Mouse (Mus musculus) megakaryocyte progenitor cell, adult 5-6 weeks (primary cell): ENCODE measurements around the gene Lcn2. TPM values are rescaled to one million over a fixed set of nuclear protein-coding genes. Genes with fewer than 3 reads are reported as not detected.

Source experiments
- ATAC-seq: replicated peaks from 2 replicates; pipeline ENCODE4 v1.8.0; 2016; ENCODE audit warnings: mild to moderate bottlenecking, moderate TSS enrichment, inconsistent platforms; ENCODE audit not compliant: poor library complexity
- total RNA-seq, 2 experiments: library from RNA; stranded (forward) in 1 of 2; stranded (reverse) in 1 of 2; fragments of 157-497, 149-512 nt in 1 of 2; fragments of 200-1000 nt in 1 of 2; gene quantifications; 2 replicates each; pipeline versions ENCODE4 v1.2.3 to v1.2.4; 2015 to 2017

Gene Lcn2
- 437 and 498 TPM in 2 replicates for total RNA-seq (2015)
- total RNA-seq (2017) = 53.7 and 107 TPM in 2 replicates

- ATAC-seq = peak; percentile 49
Observed at GRCm38 (mm10) chr2:32387706-32388490, at the start of gene Lcn2. Lcn2 (minus strand) TSS chr2:32388252.

- ATAC-seq = no peak
Observed at GRCm38 (mm10) chr2:32437612-32438166, 49.6 kb upstream of the Lcn2 start.

GRCm38 (mm10) chr2:32436686-32437372, 48.8 kb upstream of the Lcn2 start:
- ATAC-seq = no peak

GRCm38 (mm10) chr2:32430701-32431676, 42.9 kb upstream of the Lcn2 start:
- ATAC-seq = no peak

- ATAC-seq = peak; percentile 63
Observed at GRCm38 (mm10) chr2:32429215-32429891, 41.3 kb upstream of the Lcn2 start.

- peak; percentile 53 for ATAC-seq
Observed at GRCm38 (mm10) chr2:32428262-32428722, 40.2 kb upstream of the Lcn2 start.

GRCm38 (mm10) chr2:32427720-32428119, 39.7 kb upstream of the Lcn2 start:
- ATAC-seq = no peak

GRCm38 (mm10) chr2:32426141-32426540, 38.1 kb upstream of the Lcn2 start:
- ATAC-seq = no peak

GRCm38 (mm10) chr2:32425568-32425967, 37.5 kb upstream of the Lcn2 start:
- ATAC-seq = no peak

GRCm38 (mm10) chr2:32424796-32425195, 36.7 kb upstream of the Lcn2 start:
- ATAC-seq = no peak

GRCm38 (mm10) chr2:32423481-32424331, 35.7 kb upstream of the Lcn2 start:
- peak; percentile 89 for ATAC-seq

GRCm38 (mm10) chr2:32421851-32422251, 33.8 kb upstream of the Lcn2 start:
- no peak for ATAC-seq

GRCm38 (mm10) chr2:32420647-32421046, 32.6 kb upstream of the Lcn2 start:
- ATAC-seq = no peak

- no peak for ATAC-seq
Observed at GRCm38 (mm10) chr2:32420066-32420608, 32.1 kb upstream of the Lcn2 start.

- ATAC-seq = no peak
Observed at GRCm38 (mm10) chr2:32419359-32419758, 31.3 kb upstream of the Lcn2 start.

- ATAC-seq = no peak
Observed at GRCm38 (mm10) chr2:32418430-32419151, 30.5 kb upstream of the Lcn2 start.

GRCm38 (mm10) chr2:32417486-32417885, 29.4 kb upstream of the Lcn2 start:
- ATAC-seq = no peak

GRCm38 (mm10) chr2:32416556-32416955, 28.5 kb upstream of the Lcn2 start:
- ATAC-seq = no peak
